Mouse (Mus musculus) layer of hippocampus, postnatal 10 days (tissue): Measurements from ENCODE around the gene Pitpna. TPM values are rescaled to one million over a fixed set of nuclear protein-coding genes. Genes with fewer than 3 reads are reported as not detected.

ENCODE experiments used
- microRNA-seq, 2 experiments: library from miRNA; unstranded; fragments of <30 nt; microRNA quantifications; one replicate each; pipeline ENCODE4 v1.2.0; 2021
- total RNA-seq, 2 experiments: library from RNA; stranded (reverse); gene quantifications; 2 replicates each; pipeline ENCODE4 v1.2.3; 2021

Pitpna gene
- total RNA-seq, 2 experiments from 2014 or later, result 310 to 313 TPM

Small RNAs within 50 kb of the gene (microRNA-seq; reads per million reads assigned to microRNA genes)
- 0 reads per million in 2 experiments for gene Mir3971

Other genes starting within 250 kb of the Pitpna start
- gene Rpa1, start 239.8 kb upstream of the Pitpna start, total RNA-seq, result 10 to 100 TPM; 55.2 to 61.9 TPM
- gene Smyd4, start 239.7 kb upstream of the Pitpna start, total RNA-seq, result 10 to 100 TPM; 13.2 to 13.7 TPM
- gene Serpinf1, start 165.4 kb upstream of the Pitpna start, total RNA-seq, result 10 to 100 TPM; 30.8 to 38.9 TPM
- under 1 TPM; 0.49 to 0.64 TPM for gene Serpinf2, start 148.5 kb upstream of the Pitpna start, total RNA-seq
- gene Wdr81, start 133.4 kb upstream of the Pitpna start, total RNA-seq, result 10 to 100 TPM; 18.7 to 18.9 TPM
- gene Tlcd2, start 126.4 kb upstream of the Pitpna start, total RNA-seq, result under 1 TPM; 0.31 to 0.73 TPM
- 100 to 1,000 TPM; 113 to 123 TPM for gene Prpf8, start 101.3 kb upstream of the Pitpna start, total RNA-seq
- 1 to 10 TPM; 3.6 to 4.0 TPM for gene Rilp, start 78.0 kb upstream of the Pitpna start, total RNA-seq
- 1 to 10 TPM; 3.5 to 3.6 TPM for gene Scarf1, start 74.6 kb upstream of the Pitpna start, total RNA-seq
- gene Slc43a2, start 56.4 kb upstream of the Pitpna start, total RNA-seq, result 10 to 100 TPM; 38.3 to 47.5 TPM
- 10 to 100 TPM; 47.4 to 49.7 TPM for gene Inpp5k, start 42.9 kb downstream of the Pitpna start, total RNA-seq
- 10 to 100 TPM; 27.6 to 27.9 TPM for gene Myo1c, start 62.4 kb downstream of the Pitpna start, total RNA-seq
- 100 to 1,000 TPM; 127 to 129 TPM for gene Crk, start 91.2 kb downstream of the Pitpna start, total RNA-seq
- 1,000 to 10,000 TPM; 1,501 to 1,604 TPM for gene Ywhae, start 144.8 kb downstream of the Pitpna start, total RNA-seq
- 10 to 100 TPM; 76.5 to 82.5 TPM for gene Doc2b, start 208.0 kb downstream of the Pitpna start, total RNA-seq